Mouse (Mus musculus): ENCODE results near the gene Sez6l.

- no peak for TF ChIP-seq ETS1 (conservative IDR thresholded peaks at IDR 0.05; ENCODE audit: low read depth, low read length)
- TF ChIP-seq ZNF384 (IDR thresholded peaks at IDR 0.05; ENCODE audit: low read depth, low read length), result no peak
- TF ChIP-seq POLR2AphosphoS2 (IDR thresholded peaks at IDR 0.05; ENCODE audit: low read depth, low read length), result no peak
- no peak for TF ChIP-seq MEF2A (IDR thresholded peaks at IDR 0.05; ENCODE audit: borderline replicate concordance, low read depth, low read length)
- no peak for TF ChIP-seq POLR2A (IDR thresholded peaks at IDR 0.05; ENCODE audit: low read depth, low read length)
- no peak for TF ChIP-seq HCFC1 (IDR thresholded peaks at IDR 0.05; ENCODE audit: low read depth, low read length)
- TF ChIP-seq ZMIZ1 (IDR thresholded peaks at IDR 0.05; ENCODE audit: low read depth, low read length), result no peak
- no peak for TF ChIP-seq MAX (IDR thresholded peaks at IDR 0.05; ENCODE audit: low read length)
- TF ChIP-seq BHLHE40 (IDR thresholded peaks at IDR 0.05; ENCODE audit: low read depth, low read length), result no peak
Observed at GRCm38 (mm10) chr5:112406017-112406416, 171.0 kb downstream of the Sez6l start.
